Mouse (Mus musculus) kidney, adult 11 months (tissue): Measurements from ENCODE around the gene Gm14410.
A peak's percentile ranks its signal among the peaks of the same experiment; 100 is the strongest.
"Not testable (repeated sequence)": the region's sequence is repeated elsewhere in the genome, so short reads cannot be mapped to it uniquely, and the experiment has no call there.

Source experiments
- DNase-seq: peaks from one replicate; pipeline ENCODE4 v3.0.0; 2022

Gm14410 gene

GRCm38 (mm10) chr2:177206341-177206740, at the start of gene Gm14410:
Gm14410 (minus strand) TSS chr2:177206421.
- DNase-seq: peak; percentile 91

GRCm38 (mm10) chr2:177247449-177247848, 41.2 kb upstream of the Gm14410 start:
- not testable (repeated sequence) for DNase-seq

- not testable (repeated sequence) for DNase-seq
These were observed 24.2 kb upstream of the Gm14410 start for GRCm38 (mm10) chr2:177230461-177230860.

GRCm38 (mm10) chr2:177172749-177173148, 33.5 kb downstream of the Gm14410 start:
- DNase-seq: not testable (repeated sequence)
